In the genomic region with DNA sequence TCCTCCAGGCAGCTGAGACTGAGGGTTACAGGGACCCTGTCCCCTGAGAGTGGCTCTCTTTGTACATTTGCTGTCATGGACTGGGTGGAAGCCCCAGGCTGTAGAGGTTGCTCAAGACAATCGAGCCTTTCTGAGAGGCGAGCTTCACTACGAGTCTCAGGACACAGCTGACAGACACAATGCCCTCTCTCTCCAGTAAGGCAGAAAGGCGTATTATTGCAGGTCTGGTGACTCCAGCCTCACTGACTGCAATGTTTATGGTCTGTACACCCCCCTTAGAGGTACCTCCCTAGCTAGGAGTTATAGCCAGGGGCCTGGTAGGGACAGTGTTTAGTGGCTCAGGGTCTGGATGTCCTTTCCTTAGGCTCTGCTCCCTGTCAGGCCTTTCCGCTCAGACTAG, we compare ENCODE assay signal across 13 mouse cellular contexts. TPM values are rescaled to one million over a fixed set of nuclear protein-coding genes. Genes with fewer than 3 reads are reported as not detected.
DNase-seq lines count a peak whose midpoint lies in the region; ATAC-seq and TF ChIP-seq lines count a peak whose summit lies in the region.
"Had no signal": no experiment of that assay in that cellular context is flagged by ENCODE, and none has a peak within 500 bp of the region (broad histone marks: within the 10 kb centered on the region; RNA-seq: fewer than 3 reads in every experiment).

No protein-coding gene starts in this region.

- H3K4me1 ChIP-seq in hindbrain, embryonic 10.5 days (replicated peaks): peaks cover 19% of the 10 kb centered on the region
- H3K4me1 ChIP-seq in hindbrain, embryonic 14.5 days (replicated peaks; ENCODE audit: control insufficient read depth, insufficient read depth, low read length): 0 out of 2 replicates have a peak, but pooled peaks cover 7% of the 10 kb centered on the region
- peaks cover 22% of the 10 kb centered on the region for H3K4me1 ChIP-seq in midbrain, embryonic 10.5 days
- H3K4me1 ChIP-seq in midbrain, postnatal 0 days (ENCODE audit: insufficient read depth, low read length): no peaks in the 10 kb centered on the region
- H3K4me1 ChIP-seq in embryonic facial prominence, embryonic 14.5 days (ENCODE audit: control insufficient read depth, insufficient read depth, low read length): peaks cover 11% of the 10 kb centered on the region; the same call in 1 of the 2 replicates

- H3K9me3 ChIP-seq in hindbrain, embryonic 10.5 days: no peaks in the 10 kb centered on the region
- H3K9me3 ChIP-seq in hindbrain, embryonic 14.5 days (ENCODE audit: control insufficient read depth, low read length): no peaks in the 10 kb centered on the region
- no peaks in the 10 kb centered on the region for H3K9me3 ChIP-seq in midbrain, embryonic 10.5 days (replicated peaks)
- no peaks in the 10 kb centered on the region for H3K9me3 ChIP-seq in midbrain, postnatal 0 days (ENCODE audit: low read length)
- no peaks in the 10 kb centered on the region for H3K9me3 ChIP-seq in embryonic facial prominence, embryonic 14.5 days (ENCODE audit: control insufficient read depth, low read length)

- DNase-seq in hindbrain, embryonic 10.5 days (ENCODE audit: low spot score): no peak
- no peak for DNase-seq in hindbrain, embryonic 14.5 days (ENCODE audit: low spot score)
- DNase-seq in midbrain, embryonic 10.5 days (ENCODE audit: low spot score): no peak
- no peak for DNase-seq in midbrain, postnatal 0 days (ENCODE audit: low spot score)
- peak; percentile 39 for DNase-seq in embryonic facial prominence, embryonic 14.5 days (ENCODE audit: low spot score)
- DNase-seq in retina, embryonic 14.5 days (ENCODE audit: low spot score): peak; percentile 77
- no peak for DNase-seq in lung, adult 18-20 months
- DNase-seq in adrenal gland, adult (ENCODE audit: inconsistent age in 2 of 2, low spot score in 1 of 2): no peak
- DNase-seq: cerebellum, postnatal 36 days; kidney, adult 2 months; right cerebral cortex, postnatal 4 days had no signal

- WGBS in hindbrain, embryonic 10.5 days: 60% methylated on average over 5 of the region's 5 CpGs
- 46% methylated on average over 5 of the region's 5 CpGs for WGBS in hindbrain, embryonic 14.5 days
- 58% methylated on average over 5 of the region's 5 CpGs for WGBS in midbrain, embryonic 10.5 days
- 66% methylated on average over 5 of the region's 5 CpGs for WGBS in midbrain, postnatal 0 days
- 47% methylated on average over 5 of the region's 5 CpGs for WGBS in embryonic facial prominence, embryonic 14.5 days

- ATAC-seq in hindbrain, embryonic 14.5 days (ENCODE audit: low FRiP score): no peak
- ATAC-seq in midbrain, postnatal 0 days (ENCODE audit: low FRiP score): no peak
- ATAC-seq in embryonic facial prominence, embryonic 14.5 days (ENCODE audit: low read depth): no peak

- TF ChIP-seq CTCF in midbrain, postnatal 0 days (IDR thresholded peaks at IDR 0.05): no peak

- H3K27me3 ChIP-seq in hindbrain, embryonic 10.5 days (ENCODE audit: insufficient read depth, poor library complexity, severe bottlenecking): no peaks in the 10 kb centered on the region
- H3K27me3 ChIP-seq in hindbrain, embryonic 14.5 days (ENCODE audit: control insufficient read depth, insufficient read depth, low read length): no peaks in the 10 kb centered on the region
- H3K27me3 ChIP-seq in midbrain, embryonic 10.5 days (ENCODE audit: low read depth, poor library complexity, severe bottlenecking): no peaks in the 10 kb centered on the region
- no peaks in the 10 kb centered on the region for H3K27me3 ChIP-seq in midbrain, postnatal 0 days (ENCODE audit: insufficient read depth, low read length)
- no peaks in the 10 kb centered on the region for H3K27me3 ChIP-seq in embryonic facial prominence, embryonic 14.5 days (replicated peaks; ENCODE audit: control insufficient read depth, insufficient read depth, low read length)
- H3K27me3 ChIP-seq: CH12.LX had no signal

- H3K4me2 ChIP-seq in hindbrain, embryonic 14.5 days (replicated peaks): no peak overlapping the region
- H3K4me2 ChIP-seq in midbrain, postnatal 0 days (ENCODE audit: low read depth, low read length, poor library complexity, severe bottlenecking): no peak overlapping the region
- H3K4me2 ChIP-seq in embryonic facial prominence, embryonic 14.5 days (ENCODE audit: low read depth, low read length): no peak overlapping the region

- H3K36me3 ChIP-seq in hindbrain, embryonic 10.5 days: no peaks in the 10 kb centered on the region
- no peaks in the 10 kb centered on the region for H3K36me3 ChIP-seq in hindbrain, embryonic 14.5 days (replicated peaks; ENCODE audit: control insufficient read depth, insufficient read depth)
- H3K36me3 ChIP-seq in midbrain, embryonic 10.5 days: no peaks in the 10 kb centered on the region
- no peaks in the 10 kb centered on the region for H3K36me3 ChIP-seq in midbrain, postnatal 0 days (ENCODE audit: insufficient read depth, low read length)
- no peaks in the 10 kb centered on the region for H3K36me3 ChIP-seq in embryonic facial prominence, embryonic 14.5 days (ENCODE audit: control insufficient read depth, insufficient read depth, low read length)

- no peak overlapping the region for H3K9ac ChIP-seq in hindbrain, embryonic 14.5 days
- H3K9ac ChIP-seq in midbrain, postnatal 0 days (replicated peaks; ENCODE audit: low read length, poor library complexity, severe bottlenecking): no peak overlapping the region
- H3K9ac ChIP-seq in embryonic facial prominence, embryonic 14.5 days (ENCODE audit: low read depth, low read length): no peak overlapping the region

- H3K4me3 ChIP-seq in hindbrain, embryonic 10.5 days: no peak overlapping the region
- H3K4me3 ChIP-seq in hindbrain, embryonic 14.5 days (replicated peaks; ENCODE audit: low read length): no peak overlapping the region
- H3K4me3 ChIP-seq in midbrain, embryonic 10.5 days: no peak overlapping the region
- H3K4me3 ChIP-seq in midbrain, postnatal 0 days (ENCODE audit: low read depth, low read length): no peak overlapping the region
- no peak overlapping the region for H3K4me3 ChIP-seq in embryonic facial prominence, embryonic 14.5 days (ENCODE audit: low read depth, low read length)

- H3K27ac ChIP-seq in hindbrain, embryonic 10.5 days: peak overlapping the region; percentile 63
- H3K27ac ChIP-seq in hindbrain, embryonic 14.5 days: no peak overlapping the region
- 0 out of 2 replicates have a peak overlapping the region, but pooled peaks have one; percentile 42 for H3K27ac ChIP-seq in midbrain, embryonic 10.5 days (replicated peaks)
- no peak overlapping the region for H3K27ac ChIP-seq in midbrain, postnatal 0 days (ENCODE audit: low read depth, low read length)
- no peak overlapping the region for H3K27ac ChIP-seq in embryonic facial prominence, embryonic 14.5 days (replicated peaks; ENCODE audit: low read depth, low read length)
- H3K27ac ChIP-seq: macrophage had no signal

RNA-seq across cellular contexts. Expression of gene Plekhg3, which starts 22.9 kb away (rescaled TPM):
- 2.1 and 2.7 TPM in 2 replicates for polyA plus RNA-seq in hindbrain, embryonic 10.5 days (2016; fragmentation: Nextera tagmentation; extraction: Ambion mirVana)
- polyA plus RNA-seq in hindbrain, embryonic 14.5 days (2014; fragmentation: Nextera tagmentation; extraction: Ambion mirVana): 1.3 and 1.6 TPM in 2 replicates
- 1.1 and 1.5 TPM in 2 replicates for polyA plus RNA-seq in midbrain, embryonic 10.5 days (2016; fragmentation: Nextera tagmentation; extraction: Ambion mirVana)
- 6.2 and 8.4 TPM in 2 replicates for total RNA-seq in midbrain, postnatal 0 days (2014; rRNA removed)
- 0.71 and 1.2 TPM in 2 replicates for polyA plus RNA-seq in midbrain, postnatal 0 days (2015; fragmentation: Nextera tagmentation; extraction: Ambion mirVana)
- polyA plus RNA-seq in embryonic facial prominence, embryonic 14.5 days (2014; fragmentation: Nextera tagmentation; extraction: Ambion mirVana): 6.3 and 7.3 TPM in 2 replicates

Comparison
In these comparisons a context has a peak if more than half of its experiments do, and no peak if none do; other contexts are left out.
1. H3K27ac ChIP-seq: peak in hindbrain, embryonic 10.5 days (single experiment) and midbrain, embryonic 10.5 days (single experiment); none in hindbrain, embryonic 14.5 days (single experiment), midbrain, postnatal 0 days (single experiment) and embryonic facial prominence, embryonic 14.5 days (single experiment).
2. DNase-seq: peak in embryonic facial prominence, embryonic 14.5 days (single experiment) and retina, embryonic 14.5 days (single experiment); none in hindbrain, embryonic 10.5 days (single experiment), hindbrain, embryonic 14.5 days (single experiment), midbrain, embryonic 10.5 days (single experiment), midbrain, postnatal 0 days (single experiment), lung, adult 18-20 months (0 of 2) and adrenal gland, adult (0 of 2).